Mouse (Mus musculus): Measurements from ENCODE around the gene Usp12. TPM values are rescaled to one million over a fixed set of nuclear protein-coding genes. Genes with fewer than 3 reads are reported as not detected.
"Not testable (repeated sequence)": the region's sequence is repeated elsewhere in the genome, so short reads cannot be mapped to it uniquely, and the experiment has no call there.

Gene Usp12
- polyA plus RNA-seq, 1 experiment, result 30.3 TPM

GRCm38 (mm10) chr5:146757316-146757715, 37.5 kb downstream of the Usp12 start:
- no peak overlapping the region for H3K27ac ChIP-seq (ENCODE audit: insufficient read depth, low read length)
- H3K4me1 ChIP-seq (ENCODE audit: control insufficient read depth, insufficient read depth, low read length), result 0 out of 2 replicates have a peak, but pooled peaks cover 2% of the 10 kb centered on the region
- TF ChIP-seq POLR2A (IDR thresholded peaks at IDR 0.05; ENCODE audit: low read depth, low read length), result no peak
- no peak for TF ChIP-seq CTCF (IDR thresholded peaks at IDR 0.05; ENCODE audit: borderline replicate concordance, insufficient read depth, low read length)
- no peak overlapping the region for H3K4me3 ChIP-seq (ENCODE audit: insufficient read depth, low read length)

GRCm38 (mm10) chr5:146753181-146753580, 41.6 kb downstream of the Usp12 start:
- Histone ChIP-seq H3K27ac (ENCODE audit: insufficient read depth, low read length) (no peak overlapping the region), H3K4me1 (ENCODE audit: control insufficient read depth, insufficient read depth, low read length) (no peaks in the 10 kb centered on the region), H3K4me3 (ENCODE audit: insufficient read depth, low read length) (no peak overlapping the region)
- no peak for TF ChIP-seq CTCF (IDR thresholded peaks at IDR 0.05; ENCODE audit: borderline replicate concordance, insufficient read depth, low read length)
- TF ChIP-seq POLR2A (IDR thresholded peaks at IDR 0.05; ENCODE audit: low read depth, low read length), result no peak

GRCm38 (mm10) chr5:146750958-146751357, 43.8 kb downstream of the Usp12 start:
- TF ChIP-seq CTCF (IDR thresholded peaks at IDR 0.05; ENCODE audit: borderline replicate concordance, insufficient read depth, low read length) (no peak), POLR2A (IDR thresholded peaks at IDR 0.05; ENCODE audit: low read depth, low read length) (no peak)
- Histone ChIP-seq H3K4me3 (ENCODE audit: insufficient read depth, low read length) (no peak overlapping the region), H3K4me1 (ENCODE audit: control insufficient read depth, insufficient read depth, low read length) (no peaks in the 10 kb centered on the region), H3K27ac (ENCODE audit: insufficient read depth, low read length) (no peak overlapping the region)

DNA sequence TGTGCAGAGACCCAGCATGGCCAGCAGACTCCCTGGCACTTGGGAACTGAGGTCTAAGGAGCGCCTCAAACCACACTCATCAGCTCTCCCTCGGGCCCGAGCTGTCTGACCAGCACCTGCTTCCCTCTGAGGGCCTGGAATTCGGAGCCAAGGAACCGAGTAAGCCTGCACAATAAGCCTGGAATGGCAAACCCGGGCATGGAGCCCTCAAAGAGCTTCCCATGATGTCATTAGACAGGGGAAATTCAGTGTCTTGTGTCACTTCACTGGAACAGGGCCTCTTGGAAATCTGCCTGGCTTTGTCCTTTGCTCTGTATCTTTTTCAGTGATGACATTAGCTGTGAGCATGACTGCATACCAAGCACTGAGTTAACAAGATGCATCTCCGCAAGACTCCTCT, 44.5 kb downstream of the Usp12 start:
- no peak for TF ChIP-seq CTCF (IDR thresholded peaks at IDR 0.05; ENCODE audit: borderline replicate concordance, insufficient read depth, low read length)
- no peak for TF ChIP-seq POLR2A (IDR thresholded peaks at IDR 0.05; ENCODE audit: low read depth, low read length)
- Histone ChIP-seq H3K27ac (ENCODE audit: insufficient read depth, low read length) (no peak overlapping the region), H3K4me3 (ENCODE audit: insufficient read depth, low read length) (no peak overlapping the region), H3K4me1 (ENCODE audit: control insufficient read depth, insufficient read depth, low read length) (no peaks in the 10 kb centered on the region)

- no peak overlapping the region for H3K4me3 ChIP-seq (ENCODE audit: insufficient read depth, low read length)
- TF ChIP-seq CTCF (IDR thresholded peaks at IDR 0.05; ENCODE audit: borderline replicate concordance, insufficient read depth, low read length) (no peak), POLR2A (IDR thresholded peaks at IDR 0.05; ENCODE audit: low read depth, low read length) (no peak)
- no peak overlapping the region for H3K27ac ChIP-seq (ENCODE audit: insufficient read depth, low read length)
- H3K4me1 ChIP-seq (ENCODE audit: control insufficient read depth, insufficient read depth, low read length), result no peaks in the 10 kb centered on the region
Measured at GRCm38 (mm10) chr5:146749857-146750256, 44.9 kb downstream of the Usp12 start.

GRCm38 (mm10) chr5:146736970-146737495, 57.8 kb downstream of the Usp12 start:
- Histone ChIP-seq H3K4me3 (ENCODE audit: insufficient read depth, low read length) (no peak overlapping the region), H3K27ac (ENCODE audit: insufficient read depth, low read length) (no peak overlapping the region), H3K4me1 (ENCODE audit: control insufficient read depth, insufficient read depth, low read length) (no peaks in the 10 kb centered on the region)
- no peak for TF ChIP-seq CTCF (IDR thresholded peaks at IDR 0.05; ENCODE audit: borderline replicate concordance, insufficient read depth, low read length)
- TF ChIP-seq POLR2A (IDR thresholded peaks at IDR 0.05; ENCODE audit: low read depth, low read length), result no peak

GRCm38 (mm10) chr5:146736348-146736747, 58.5 kb downstream of the Usp12 start:
- TF ChIP-seq POLR2A (IDR thresholded peaks at IDR 0.05; ENCODE audit: low read depth, low read length), result no peak
- no peak for TF ChIP-seq CTCF (IDR thresholded peaks at IDR 0.05; ENCODE audit: borderline replicate concordance, insufficient read depth, low read length)
- Histone ChIP-seq H3K27ac (ENCODE audit: insufficient read depth, low read length) (no peak overlapping the region), H3K4me1 (ENCODE audit: control insufficient read depth, insufficient read depth, low read length) (no peaks in the 10 kb centered on the region), H3K4me3 (ENCODE audit: insufficient read depth, low read length) (no peak overlapping the region)

DNA sequence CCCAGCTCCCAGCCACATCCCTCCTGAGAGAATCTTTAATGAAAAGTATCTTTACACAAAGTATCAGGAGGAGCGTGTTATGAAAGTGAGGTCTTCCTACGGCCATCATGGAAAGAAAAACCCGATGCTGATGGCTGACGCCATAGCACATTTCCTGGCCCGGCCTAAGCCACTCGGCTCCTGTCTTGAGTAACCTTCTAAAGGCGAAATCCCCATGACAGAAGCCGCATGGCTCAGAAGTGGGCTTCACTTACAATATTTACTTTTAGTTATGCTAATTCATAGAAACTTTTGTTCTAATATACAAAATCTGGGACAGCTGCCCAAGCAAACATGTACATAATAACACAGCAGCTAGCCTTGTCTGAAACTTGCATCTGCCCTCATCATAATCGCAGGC, 59.8 kb downstream of the Usp12 start:
- not testable (repeated sequence) for H3K27ac ChIP-seq (ENCODE audit: insufficient read depth, low read length); H3K4me3 ChIP-seq (ENCODE audit: insufficient read depth, low read length); H3K4me1 ChIP-seq (ENCODE audit: control insufficient read depth, insufficient read depth, low read length)

GRCm38 (mm10) chr5:146733888-146734640, 60.7 kb downstream of the Usp12 start:
- Histone ChIP-seq H3K4me3 (ENCODE audit: insufficient read depth, low read length) (no peak overlapping the region), H3K27ac (ENCODE audit: insufficient read depth, low read length) (no peak overlapping the region), H3K4me1 (ENCODE audit: control insufficient read depth, insufficient read depth, low read length) (no peaks in the 10 kb centered on the region)
- TF ChIP-seq POLR2A (IDR thresholded peaks at IDR 0.05; ENCODE audit: low read depth, low read length) (no peak), CTCF (IDR thresholded peaks at IDR 0.05; ENCODE audit: borderline replicate concordance, insufficient read depth, low read length) (no peak)

- TF ChIP-seq CTCF (IDR thresholded peaks at IDR 0.05; ENCODE audit: borderline replicate concordance, insufficient read depth, low read length), result no peak
- TF ChIP-seq POLR2A (IDR thresholded peaks at IDR 0.05; ENCODE audit: low read depth, low read length), result no peak
- no peak overlapping the region for H3K27ac ChIP-seq (ENCODE audit: insufficient read depth, low read length)
- no peak overlapping the region for H3K4me3 ChIP-seq (ENCODE audit: insufficient read depth, low read length)
- no peaks in the 10 kb centered on the region for H3K4me1 ChIP-seq (ENCODE audit: control insufficient read depth, insufficient read depth, low read length)
Measured at GRCm38 (mm10) chr5:146733372-146733771, 61.4 kb downstream of the Usp12 start.
